Mouse (Mus musculus) layer of hippocampus, adult 6 months (tissue): ENCODE measurements around the gene Themis2. TPM values are rescaled to one million over a fixed set of nuclear protein-coding genes. Genes with fewer than 3 reads are reported as not detected.

Experiments
- long read RNA-seq, 2 experiments: library from polyadenylated mRNA; unstranded; transcript quantifications; one replicate each; pipeline ENCODE4 v2.0.0; 2019 to 2020
- polyA plus RNA-seq: library from polyadenylated mRNA; unstranded; fragments of <200 nt; fragmentation: Nextera tagmentation; gene quantifications from 2 replicates; pipeline ENCODE4 v1.2.3, GENCODE M21; 2021

Themis2 gene
- 0.59 and 0.72 TPM in 2 replicates for polyA plus RNA-seq
- long read RNA-seq, experiment 1, partial matches to known transcripts = 0 of 1 reads
- long read RNA-seq, experiment 1, other reads (novel, unspliced or antisense) = 0 of 1 reads
- long read RNA-seq, experiment 2, transcript Themis2-201 (6 exons, 3,079 nt) = major isoform, 5 of 5 reads
- long read RNA-seq, experiment 2, partial matches to known transcripts = 0 of 5 reads
- long read RNA-seq, experiment 2, other reads (novel, unspliced or antisense) = 0 of 5 reads

DNA sequence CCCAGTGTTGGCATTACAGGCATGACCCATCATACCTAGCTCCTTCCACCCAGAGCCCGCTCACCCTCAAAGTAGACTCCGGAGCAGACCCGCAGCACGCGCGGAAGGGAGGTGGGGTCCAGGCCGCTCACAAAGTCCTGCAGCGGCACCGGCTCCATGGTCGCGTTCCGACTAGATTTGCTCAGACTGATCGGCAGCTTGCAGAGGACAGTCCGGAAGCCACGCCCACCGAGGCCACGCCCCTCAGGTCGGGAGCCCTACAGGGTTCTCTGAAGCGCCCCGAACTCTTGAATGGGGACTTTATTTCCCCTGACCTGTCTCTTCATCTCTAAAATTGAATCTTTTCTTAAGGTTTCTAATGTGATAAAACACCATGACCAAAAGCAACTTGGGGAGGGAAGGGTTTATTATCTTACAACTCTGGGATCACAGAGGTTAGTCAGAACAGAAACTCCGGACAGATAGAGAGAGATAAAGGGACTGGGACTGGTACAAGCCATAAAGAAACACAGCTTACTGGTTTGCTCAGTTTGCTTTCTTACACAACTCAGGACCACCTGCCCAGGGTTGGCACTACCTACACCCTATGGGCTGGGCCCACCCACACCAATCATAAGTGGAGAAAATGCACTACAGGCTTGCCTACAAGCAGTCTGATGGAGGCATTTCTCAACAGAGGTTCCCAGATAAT, at the start of gene Themis2:
Gene Themis2 (minus strand): TSS at position 192 of the 691 bp plus-strand sequence.

DNA sequence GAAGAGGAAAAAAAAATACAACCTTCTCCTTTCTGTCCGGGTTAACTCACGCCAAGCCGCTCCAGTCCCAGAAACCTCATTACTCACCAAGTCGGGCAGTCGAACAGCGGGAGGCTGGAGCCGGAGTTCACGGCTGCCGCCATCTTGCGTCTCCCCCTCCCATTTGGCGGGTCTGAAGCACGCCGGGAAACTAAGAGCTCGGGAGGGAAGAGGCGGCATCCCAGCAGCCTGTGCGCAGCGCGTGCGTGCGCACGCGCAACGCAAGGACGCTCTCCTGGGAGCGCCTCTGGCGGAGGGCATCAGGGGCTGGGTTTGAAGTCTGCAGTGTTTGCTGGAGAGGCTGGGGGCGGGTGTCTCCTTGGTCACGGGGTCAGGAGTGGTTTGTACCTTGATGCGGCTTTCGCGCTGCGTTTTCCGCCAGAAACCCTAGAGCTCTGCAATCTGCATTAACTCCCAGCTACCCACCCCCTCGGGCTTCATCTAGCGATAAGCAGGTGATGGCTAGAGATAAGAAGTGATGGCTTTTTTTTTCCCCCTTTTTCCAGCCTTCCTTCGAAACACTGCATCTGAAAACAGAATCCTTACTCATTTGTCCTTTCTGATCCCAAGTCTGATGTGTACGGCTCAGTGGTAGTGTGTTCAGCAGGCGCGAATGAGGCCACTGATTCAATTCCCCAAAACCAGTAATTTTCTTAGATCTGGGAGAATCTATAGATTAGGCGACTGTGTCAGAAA, 47.0 kb upstream of the Themis2 start, which contains the start of gene Ppp1r8:
Gene Ppp1r8 (minus strand): TSS at position 200 of the 735 bp plus-strand sequence.

DNA sequence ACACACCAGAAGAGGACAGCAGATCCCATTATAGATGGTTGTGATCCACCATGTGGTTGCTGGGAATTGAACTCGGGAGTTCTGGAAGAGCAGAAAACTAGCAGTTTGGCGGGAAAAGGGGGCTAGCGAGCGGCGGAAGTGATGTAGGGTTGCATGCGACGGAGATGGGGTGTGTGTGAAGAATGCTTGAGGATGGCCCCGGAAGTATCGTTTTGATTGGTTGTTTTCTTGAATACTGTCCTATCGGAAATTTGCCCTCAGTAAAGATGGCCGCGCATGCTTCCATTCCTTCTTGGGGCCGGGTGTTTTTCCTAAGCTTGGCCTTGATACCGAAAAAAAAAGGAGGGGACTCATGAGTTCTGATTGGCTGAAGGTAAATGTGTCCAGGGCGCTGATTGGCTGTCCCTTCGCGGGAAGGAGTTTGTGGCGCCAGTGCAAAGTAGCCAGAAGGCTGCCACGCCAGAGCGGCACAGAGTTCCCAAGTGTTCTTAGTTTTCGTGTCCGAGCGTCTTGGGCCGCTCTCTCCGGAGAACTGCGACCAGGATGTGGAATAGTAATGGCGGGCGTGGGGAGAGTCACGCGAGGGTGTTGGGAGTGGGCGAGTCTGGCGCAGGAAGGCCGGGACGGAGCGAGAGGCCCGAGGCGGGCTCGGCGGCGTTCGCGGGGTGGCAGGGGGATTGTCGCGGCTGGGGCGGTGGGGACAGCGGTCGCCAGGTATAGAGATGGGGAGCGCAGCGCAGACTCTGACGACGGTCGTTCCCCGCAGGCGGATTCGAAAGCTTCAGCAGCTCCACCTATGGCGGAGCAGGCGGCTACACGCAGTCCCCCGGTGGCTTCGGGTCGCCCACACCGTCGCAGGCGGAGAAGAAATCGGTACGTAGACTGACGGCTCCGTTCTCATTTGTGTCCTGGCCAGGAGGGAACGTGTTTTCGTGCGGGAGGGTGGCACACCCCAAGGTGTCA, 28.0 kb downstream of the Themis2 start, which contains the start of gene Rpa2:
Gene Rpa2 (plus strand): TSS at position 419 of the 963 bp plus-strand sequence.

DNA sequence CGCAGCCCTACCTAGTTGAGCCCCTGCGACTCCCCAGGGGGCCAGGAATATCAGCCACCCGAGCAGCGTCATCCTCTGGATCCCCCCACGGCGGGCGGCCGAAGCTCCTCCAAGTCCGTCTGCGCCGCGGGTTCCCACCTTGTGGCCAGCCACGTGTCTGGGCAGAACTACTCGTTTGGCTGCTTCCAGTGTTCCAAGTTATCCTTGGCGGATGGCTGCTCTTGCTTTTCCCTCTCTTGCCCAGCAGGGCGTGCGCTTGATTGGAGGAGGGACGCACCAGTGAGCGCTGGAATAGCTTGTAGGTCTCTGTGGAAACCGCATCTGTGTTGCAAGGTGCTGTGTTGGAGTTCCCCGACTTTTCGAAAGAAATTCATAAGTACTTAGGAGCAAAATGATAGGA, 39.2 kb downstream of the Themis2 start, which contains the start of gene Smpdl3b:
Gene Smpdl3b (minus strand): TSS at position 279 of the 400 bp plus-strand sequence.

DNA sequence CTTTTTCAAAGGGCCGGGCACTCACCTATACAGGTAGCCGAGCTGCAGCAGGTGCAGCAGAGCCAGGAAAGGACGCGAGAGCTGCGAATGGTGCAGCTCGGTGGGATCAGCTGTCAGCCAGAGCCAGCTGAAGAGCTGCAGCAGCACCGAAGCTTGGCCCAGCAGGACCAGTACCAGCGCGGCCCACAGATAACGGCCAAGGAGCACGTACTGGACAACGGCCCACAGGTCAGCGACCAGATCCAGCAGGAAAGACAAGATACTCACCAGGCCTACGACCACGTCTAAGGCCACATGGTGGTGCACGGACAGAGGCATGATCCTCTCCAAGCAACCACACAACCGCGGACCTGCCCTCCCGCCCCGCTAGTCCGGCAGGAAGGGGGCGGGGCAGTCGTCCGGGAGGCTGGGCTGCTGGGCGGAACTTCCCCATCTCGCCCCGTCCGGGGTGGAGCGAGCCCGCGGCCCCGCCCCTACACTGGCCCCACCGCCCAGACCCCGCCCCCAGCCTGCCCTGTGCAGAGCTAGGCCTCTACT, 64.0 kb downstream of the Themis2 start, which contains the start of gene Xkr8:
Gene Xkr8 (minus strand): TSS at position 399 of the 537 bp plus-strand sequence.

Other genes with a start within 250 kb of the Themis2 start
- gene Ptafr, start 232.3 kb downstream of the Themis2 start, polyA plus RNA-seq = 2.1 and 4.0 TPM in 2 replicates
- 17.8 and 21.8 TPM in 2 replicates for gene Eya3, start 157.4 kb downstream of the Themis2 start, polyA plus RNA-seq
- gene Xkr8, start 63.8 kb downstream of the Themis2 start, polyA plus RNA-seq = 2.0 and 3.0 TPM in 2 replicates
- gene Smpdl3b, start 39.1 kb downstream of the Themis2 start, polyA plus RNA-seq = 2.6 and 3.6 TPM in 2 replicates
- 18.4 and 19.9 TPM in 2 replicates for gene Rpa2, start 28.1 kb downstream of the Themis2 start, polyA plus RNA-seq
- gene Ppp1r8, start 46.8 kb upstream of the Themis2 start, polyA plus RNA-seq = 10.3 and 10.8 TPM in 2 replicates
- 87.9 and 102 TPM in 2 replicates for gene Stx12, start 88.1 kb upstream of the Themis2 start, polyA plus RNA-seq
- gene Fam76a, start 126.2 kb upstream of the Themis2 start, polyA plus RNA-seq = 32.3 and 34.6 TPM in 2 replicates
- 0.05 TPM in 2 replicates for gene Fgr, start 177.7 kb upstream of the Themis2 start, polyA plus RNA-seq
- gene Ahdc1, start 214.9 kb upstream of the Themis2 start, polyA plus RNA-seq = 4.2 and 7.0 TPM in 2 replicates